Mouse (Mus musculus): Measurements from ENCODE around the gene Gm21095. TPM values are rescaled to one million over a fixed set of nuclear protein-coding genes. Genes with fewer than 3 reads are reported as not detected.
"Not testable (repeated sequence)": the region's sequence is repeated elsewhere in the genome, so short reads cannot be mapped to it uniquely, and the experiment has no call there.

The Gm21095 gene
- total RNA-seq (2017) = not detected in 2 replicates

GRCm38 (mm10) chrY:84096979-84097378 lies at the start of gene Gm21095:
Gene Gm21095 (plus strand): TSS chrY:84097279.
- not testable (repeated sequence) for ATAC-seq (ENCODE audit: extremely low read depth, insufficient number of reproducible peaks, low FRiP score, poor library complexity, severe bottlenecking)
